Mouse (Mus musculus): ENCODE results near the gene Ankrd45.

- TF ChIP-seq GATA1 (IDR thresholded peaks at IDR 0.05; ENCODE audit: borderline replicate concordance, low read length): no peak
- no peak for TF ChIP-seq FLI1 (IDR thresholded peaks at IDR 0.05; ENCODE audit: low read length)
Measured at GRCm38 (mm10) chr1:161122661-161123418, 19.7 kb upstream of the Ankrd45 start.
